Comparison of ENCODE assay signal across 8 mouse cellular contexts in the genomic region with DNA sequence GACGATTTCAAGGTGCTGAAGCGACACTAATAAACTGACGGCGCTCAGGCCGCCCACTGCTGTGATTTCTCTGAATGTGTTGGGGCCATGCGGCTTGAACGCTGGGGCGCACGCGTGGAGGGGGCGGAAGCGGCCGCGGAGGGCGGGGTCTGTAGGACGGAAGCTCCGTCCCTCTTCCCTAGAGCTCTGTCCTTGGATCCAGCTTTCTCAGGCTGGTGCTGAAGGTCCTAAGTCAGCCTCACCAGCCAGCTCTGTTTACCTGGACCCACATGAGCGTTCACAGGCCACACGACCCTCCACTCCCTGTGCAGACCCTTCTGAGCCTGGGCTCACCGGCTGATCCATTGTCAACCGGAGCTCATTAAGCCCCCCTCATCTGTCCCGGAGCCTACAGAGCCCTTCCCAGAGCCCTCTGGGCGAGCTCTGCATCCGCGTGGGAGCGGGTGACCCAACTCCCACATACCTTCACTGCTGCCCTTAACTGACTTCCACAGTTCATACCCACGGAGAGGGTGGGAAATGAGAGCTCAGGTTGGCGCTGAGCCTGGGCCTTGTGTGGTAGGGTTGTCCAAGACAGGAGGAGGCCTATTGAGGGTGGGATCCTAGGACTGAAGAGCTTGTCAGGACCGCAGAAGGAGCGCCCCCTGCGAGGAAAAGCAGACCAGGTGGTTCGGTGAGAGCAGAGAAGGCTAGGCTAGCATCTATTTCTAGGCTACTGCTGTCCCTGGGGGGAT. TPM values are rescaled to one million over a fixed set of nuclear protein-coding genes. Genes with fewer than 3 reads are reported as not detected.
DNase-seq lines count a peak whose midpoint lies in the region; ATAC-seq and TF ChIP-seq lines count a peak whose summit lies in the region.

A gene (plus strand): TSS at position 174 of the 734 bp plus-strand sequence.

- no peak for TF ChIP-seq EP300 in ES-Bruce4 (IDR thresholded peaks at IDR 0.05; ENCODE audit: insufficient read depth, low read depth, low read length)

- peaks cover 8% of the 10 kb centered on the region for H3K4me1 ChIP-seq in ES-Bruce4 (ENCODE audit: control insufficient read depth, insufficient read depth, low read length)
- peaks cover 17% of the 10 kb centered on the region for H3K4me1 ChIP-seq in forebrain, embryonic 16.5 days (replicated peaks; ENCODE audit: control insufficient read depth, insufficient read depth, low read length)
- peaks cover 26% of the 10 kb centered on the region for H3K4me1 ChIP-seq in neural tube, embryonic 15.5 days

- ATAC-seq in forebrain, embryonic 16.5 days = peak; percentile 95
- ATAC-seq in neural tube, embryonic 15.5 days (ENCODE audit: low FRiP score) = peak; percentile 95

- DNase-seq in cerebellum, adult 18-20 months = peak; percentile 92
- DNase-seq in heart, postnatal 25 days (ENCODE audit: low spot score) = peak; percentile 74
- DNase-seq in layer of hippocampus, adult 18-20 months (ENCODE audit: low spot score in 2 of 2) = peak; percentile 88 to 93
- DNase-seq in lung, adult 18-20 months = peak; percentile 86 to 88
- peak; percentile 92 for DNase-seq in testis, postnatal 10 days (ENCODE audit: low spot score)

- peak within 1 kb of the TSS; percentile 85 for H3K4me3 ChIP-seq in ES-Bruce4 (ENCODE audit: low read depth, low read length)
- H3K4me3 ChIP-seq in forebrain, embryonic 16.5 days (replicated peaks; ENCODE audit: low read length) = peak within 1 kb of the TSS; percentile 46
- peak within 1 kb of the TSS; percentile 43 for H3K4me3 ChIP-seq in neural tube, embryonic 15.5 days (replicated peaks)

- H3K9me3 ChIP-seq in ES-Bruce4 (replicated peaks; ENCODE audit: control insufficient read depth, insufficient read depth, low read length, poor library complexity, severe bottlenecking) = no peaks in the 10 kb centered on the region
- no peaks in the 10 kb centered on the region for H3K9me3 ChIP-seq in forebrain, embryonic 16.5 days (ENCODE audit: control insufficient read depth, low read length)
- no peaks in the 10 kb centered on the region for H3K9me3 ChIP-seq in neural tube, embryonic 15.5 days (replicated peaks)

- intact Hi-C loops in heart, postnatal 25 days (cut with DNase I) = loop anchor here (2.0 to 10.0 kb wide), 2 partner anchors 118 to 200 kb away; no protein-coding TSS in a partner anchor

- H3K4me2 ChIP-seq in forebrain, embryonic 16.5 days (ENCODE audit: low read length) = peak within 1 kb of the TSS; percentile 64
- H3K4me2 ChIP-seq in neural tube, embryonic 15.5 days = peak within 1 kb of the TSS; percentile 92

- WGBS in forebrain, embryonic 16.5 days = under 1% methylated on average over 32 of the region's 32 CpGs
- WGBS in neural tube, embryonic 15.5 days = 3% methylated on average over 32 of the region's 32 CpGs

- no peak for TF ChIP-seq CTCF in ES-Bruce4 (IDR thresholded peaks at IDR 0.05; ENCODE audit: low read depth, low read length)

- H3K36me3 ChIP-seq in ES-Bruce4 (ENCODE audit: control insufficient read depth, insufficient read depth, low read length, poor library complexity, severe bottlenecking) = no peaks in the 10 kb centered on the region
- H3K36me3 ChIP-seq in forebrain, embryonic 16.5 days (ENCODE audit: control insufficient read depth, insufficient read depth) = peaks cover 16% of the 10 kb centered on the region
- H3K36me3 ChIP-seq in neural tube, embryonic 15.5 days = peaks cover 25% of the 10 kb centered on the region

- H3K27ac ChIP-seq in ES-Bruce4 (ENCODE audit: insufficient read depth, low read length) = peak within 1 kb of the TSS; percentile 51
- peak within 1 kb of the TSS; percentile 92 for H3K27ac ChIP-seq in forebrain, embryonic 16.5 days (ENCODE audit: low read length)
- H3K27ac ChIP-seq in neural tube, embryonic 15.5 days (replicated peaks) = peak within 1 kb of the TSS; percentile 95

- peak within 1 kb of the TSS; percentile 74 for H3K9ac ChIP-seq in ES-Bruce4 (ENCODE audit: low read depth, poor library complexity, severe bottlenecking)
- H3K9ac ChIP-seq in forebrain, embryonic 16.5 days (replicated peaks; ENCODE audit: low read depth, low read length) = peak within 1 kb of the TSS; percentile 67
- peak within 1 kb of the TSS; percentile 64 for H3K9ac ChIP-seq in neural tube, embryonic 15.5 days (replicated peaks)

- H3K27me3 ChIP-seq in ES-Bruce4 (ENCODE audit: control insufficient read depth, insufficient read depth, low read length, poor library complexity, severe bottlenecking) = no peaks in the 10 kb centered on the region
- no peaks in the 10 kb centered on the region for H3K27me3 ChIP-seq in forebrain, embryonic 16.5 days (replicated peaks; ENCODE audit: control insufficient read depth, insufficient read depth, low read length)
- H3K27me3 ChIP-seq in neural tube, embryonic 15.5 days (replicated peaks) = no peaks in the 10 kb centered on the region

- TF ChIP-seq POLR2A in ES-Bruce4 (IDR thresholded peaks at IDR 0.05; ENCODE audit: insufficient read depth, low read length) = no peak

RNA-seq across cellular contexts. Expression of the gene that starts here (rescaled TPM):
- polyA plus RNA-seq in ES-Bruce4 (2011; ENCODE audit: insufficient read depth, insufficient read length, low read depth, missing spikeins) = not detected in 2 replicates
- polyA plus RNA-seq in forebrain, embryonic 16.5 days (2015; fragmentation: Nextera tagmentation; extraction: Ambion mirVana) = not detected in 2 replicates
- not detected for total RNA-seq in heart, postnatal 25 days (2021)
- total RNA-seq in layer of hippocampus, adult 18-20 months (2021) = under 1 TPM; 0.32 to 0.91 TPM
- polyA plus RNA-seq in neural tube, embryonic 15.5 days (2015; fragmentation: Nextera tagmentation; extraction: Ambion mirVana) = not detected in 2 replicates

Comparison
In these comparisons a context has a peak if more than half of its experiments do, and no peak if none do; other contexts are left out.
1. Peak in every context shown above with its lines: DNase-seq, ATAC-seq, H3K4me3 ChIP-seq and H3K27ac ChIP-seq.
2. Peak in ATAC-seq, H3K4me3 ChIP-seq, H3K27ac ChIP-seq, H3K9ac ChIP-seq and H3K4me2 ChIP-seq in forebrain, embryonic 16.5 days; RNA of the gene not detected or under 1 TPM.
3. Peak in DNase-seq in heart, postnatal 25 days; RNA of the gene not detected or under 1 TPM.
4. Peak in DNase-seq in layer of hippocampus, adult 18-20 months; RNA of the gene not detected or under 1 TPM.
5. Peak in ATAC-seq, H3K4me3 ChIP-seq, H3K27ac ChIP-seq, H3K9ac ChIP-seq and H3K4me2 ChIP-seq in neural tube, embryonic 15.5 days; RNA of the gene not detected or under 1 TPM.